Mouse (Mus musculus): ENCODE results near the gene P2rx2. TPM values are rescaled to one million over a fixed set of nuclear protein-coding genes. Genes with fewer than 3 reads are reported as not detected.

The P2rx2 gene
- polyA plus RNA-seq, 1 experiment from 2014 or later = 0.56 TPM

DNA sequence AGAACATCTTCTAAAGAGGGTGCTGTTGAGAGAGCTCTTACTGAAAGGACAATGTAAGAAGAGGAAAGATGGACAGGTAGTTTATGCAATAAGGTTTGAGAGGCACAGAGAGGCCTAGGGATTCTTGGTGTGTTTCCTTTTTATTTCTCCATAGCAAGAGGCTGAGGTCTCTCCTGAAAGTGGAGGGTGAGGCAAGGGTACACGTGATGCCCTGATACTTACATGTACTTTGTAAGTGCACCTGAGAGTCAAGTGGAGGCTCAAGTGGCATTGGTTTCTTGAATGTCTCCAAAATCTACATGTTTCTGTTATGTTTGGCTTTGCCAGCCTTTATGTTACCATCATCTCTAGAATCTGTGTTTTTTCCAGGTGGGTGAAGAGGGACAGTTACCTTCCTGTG, 46.4 kb downstream of the P2rx2 start:
- ATAC-seq (ENCODE audit: insufficient number of reproducible peaks, low FRiP score, low TSS enrichment, low read depth) (no peak), DNase-seq (ENCODE audit: low spot score) (no peak)
- H3K4me3 ChIP-seq (ENCODE audit: low read depth, low read length) = no peak overlapping the region
- H3K9me3 ChIP-seq (ENCODE audit: control insufficient read depth, low read length) = no peaks in the 10 kb centered on the region
- WGBS = 89% methylated on average over 1 of the region's 1 CpGs
- no peak overlapping the region for H3K27ac ChIP-seq (replicated peaks; ENCODE audit: low read depth, low read length)
- H3K4me1 ChIP-seq (ENCODE audit: control insufficient read depth, insufficient read depth, low read length) = no peaks in the 10 kb centered on the region
- peaks cover 23% of the 10 kb centered on the region for H3K36me3 ChIP-seq (ENCODE audit: control insufficient read depth, insufficient read depth, low read length)
- H3K9ac ChIP-seq (ENCODE audit: low read length) = no peak overlapping the region
- H3K4me2 ChIP-seq (ENCODE audit: low read depth, severe bottlenecking) = no peak overlapping the region
- H3K27me3 ChIP-seq (ENCODE audit: control insufficient read depth, insufficient read depth, low read length) = no peaks in the 10 kb centered on the region

- no peak overlapping the region for H3K27ac ChIP-seq (replicated peaks; ENCODE audit: low read depth, low read length)
- H3K9me3 ChIP-seq (ENCODE audit: control insufficient read depth, low read length) = no peaks in the 10 kb centered on the region
- 96% methylated on average over 1 of the region's 1 CpGs for WGBS
- peaks cover 17% of the 10 kb centered on the region for H3K36me3 ChIP-seq (ENCODE audit: control insufficient read depth, insufficient read depth, low read length)
- no peak overlapping the region for H3K9ac ChIP-seq (ENCODE audit: low read length)
- no peaks in the 10 kb centered on the region for H3K4me1 ChIP-seq (ENCODE audit: control insufficient read depth, insufficient read depth, low read length)
- ATAC-seq (ENCODE audit: insufficient number of reproducible peaks, low FRiP score, low TSS enrichment, low read depth) (no peak), DNase-seq (ENCODE audit: low spot score) (no peak)
- no peak overlapping the region for H3K4me2 ChIP-seq (ENCODE audit: low read depth, severe bottlenecking)
- H3K4me3 ChIP-seq (ENCODE audit: low read depth, low read length) = no peak overlapping the region
- H3K27me3 ChIP-seq (ENCODE audit: control insufficient read depth, insufficient read depth, low read length) = no peaks in the 10 kb centered on the region
These were observed 51.4 kb downstream of the P2rx2 start for GRCm38 (mm10) chr5:110291649-110292048.

Other genes starting within 250 kb of the P2rx2 start
- 0.64 and 1.6 TPM in 2 replicates for gene Gm35315, start 248.8 kb downstream of the P2rx2 start, polyA plus RNA-seq (2014; fragmentation: Nextera tagmentation; extraction: Ambion mirVana)
- gene Plcxd1, start 243.2 kb downstream of the P2rx2 start, polyA plus RNA-seq (2014; fragmentation: Nextera tagmentation; extraction: Ambion mirVana) = 0.57 and 0.75 TPM in 2 replicates
- 27.4 and 29.7 TPM in 2 replicates for gene Gtpbp6, start 235.0 kb downstream of the P2rx2 start, polyA plus RNA-seq (2014; fragmentation: Nextera tagmentation; extraction: Ambion mirVana)
- 4.1 and 4.2 TPM in 2 replicates for gene Zfp605, start 233.1 kb downstream of the P2rx2 start, polyA plus RNA-seq (2014; fragmentation: Nextera tagmentation; extraction: Ambion mirVana)
- gene Chfr, start 207.4 kb downstream of the P2rx2 start, polyA plus RNA-seq (2014; fragmentation: Nextera tagmentation; extraction: Ambion mirVana) = 28.0 and 33.4 TPM in 2 replicates
- gene Golga3, start 166.5 kb downstream of the P2rx2 start, polyA plus RNA-seq (2014; fragmentation: Nextera tagmentation; extraction: Ambion mirVana) = 25.2 and 26.3 TPM in 2 replicates
- gene Ankle2, start 112.2 kb downstream of the P2rx2 start, polyA plus RNA-seq (2014; fragmentation: Nextera tagmentation; extraction: Ambion mirVana) = 44.4 and 47.5 TPM in 2 replicates
- gene Pgam5, start 73.3 kb downstream of the P2rx2 start, polyA plus RNA-seq (2014; fragmentation: Nextera tagmentation; extraction: Ambion mirVana) = 97.2 and 99.0 TPM in 2 replicates
- gene Pxmp2, start 57.0 kb downstream of the P2rx2 start, polyA plus RNA-seq (2014; fragmentation: Nextera tagmentation; extraction: Ambion mirVana) = 9.8 and 10.9 TPM in 2 replicates
- 46.7 and 50.4 TPM in 2 replicates for gene Pole, start 56.9 kb downstream of the P2rx2 start, polyA plus RNA-seq (2014; fragmentation: Nextera tagmentation; extraction: Ambion mirVana)
- gene Lrcol1, start 1.5 kb upstream of the P2rx2 start, polyA plus RNA-seq (2014; fragmentation: Nextera tagmentation; extraction: Ambion mirVana) = not detected in 2 replicates
- gene Fbrsl1, start 105.3 kb upstream of the P2rx2 start, polyA plus RNA-seq (2014; fragmentation: Nextera tagmentation; extraction: Ambion mirVana) = 23.3 and 23.9 TPM in 2 replicates
- not detected in 2 replicates for gene Galnt9, start 201.1 kb upstream of the P2rx2 start, polyA plus RNA-seq (2014; fragmentation: Nextera tagmentation; extraction: Ambion mirVana)

Data from limb, embryonic 11.5 days (tissue).